Mouse (Mus musculus): ENCODE data around the gene Bnip2. TPM values are rescaled to one million over a fixed set of nuclear protein-coding genes. Genes with fewer than 3 reads are reported as not detected.

The Bnip2 gene
- total RNA-seq (2021) = 10 to 100 TPM; 73.6 to 76.0 TPM
- long read RNA-seq, experiment 1, transcript Bnip2-202 (10 exons, 2,328 nt) = minor isoform, 6 of 112 reads
- long read RNA-seq, experiment 1, transcript Bnip2-201 (11 exons, 2,464 nt) = major isoform, 80 of 112 reads
- long read RNA-seq, experiment 1, partial matches to known transcripts = 0 of 112 reads
- long read RNA-seq, experiment 1, other reads (novel, unspliced or antisense) = 26 of 112 reads
- long read RNA-seq, experiment 2, transcript Bnip2-201 (11 exons, 2,464 nt) = major isoform, 94 of 119 reads
- long read RNA-seq, experiment 2, partial matches to known transcripts = 1 of 119 reads
- long read RNA-seq, experiment 2, other reads (novel, unspliced or antisense) = 22 of 119 reads

DNA sequence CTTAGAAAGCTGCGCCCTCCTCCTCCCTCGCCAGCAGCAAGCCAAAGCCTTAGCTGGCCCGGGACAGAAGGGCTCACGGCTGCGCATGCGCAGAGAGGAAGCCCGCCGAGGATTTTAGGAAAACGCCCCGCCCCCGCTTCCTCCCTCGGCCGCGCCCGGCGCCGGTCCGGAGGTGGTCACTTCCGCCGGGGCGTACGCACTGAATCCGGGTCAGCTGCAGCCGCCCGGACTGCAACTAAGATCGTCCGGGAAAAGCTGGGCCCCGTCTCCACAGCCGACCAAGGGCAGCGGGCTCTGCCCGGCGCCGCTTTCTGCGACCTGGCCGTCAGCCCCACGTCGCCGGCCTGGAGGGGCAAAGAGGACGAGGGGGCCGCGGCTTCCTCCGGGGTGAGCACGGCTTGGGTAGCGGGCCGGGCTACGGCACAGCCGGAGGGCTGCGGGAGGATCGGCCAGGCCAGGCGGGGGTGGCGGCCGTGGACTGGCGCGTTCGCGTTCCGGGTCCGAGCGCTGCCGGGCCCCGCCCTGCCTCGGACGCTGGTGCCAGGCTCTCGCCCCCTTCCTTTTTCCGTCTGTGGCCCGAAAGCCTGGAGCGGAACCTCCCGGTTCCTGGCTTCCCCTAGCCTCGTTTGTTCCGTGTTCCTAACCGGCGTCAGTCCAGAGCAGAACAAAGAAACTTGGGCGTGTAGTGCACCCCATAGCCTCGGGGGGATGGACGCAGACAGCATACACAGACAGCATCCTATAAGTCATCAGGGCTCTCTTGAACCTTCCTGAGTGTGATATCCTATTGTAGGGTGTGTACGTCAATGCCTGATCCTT lies at the start of gene Bnip2:
Bnip2 (plus strand) TSS at position 164 of the 819 bp plus-strand sequence.
- DNase-seq = peak; percentile 95

- no peak for DNase-seq
Observed at GRCm38 (mm10) chr9:69940839-69941490, 48.3 kb upstream of the Bnip2 start.

DNA sequence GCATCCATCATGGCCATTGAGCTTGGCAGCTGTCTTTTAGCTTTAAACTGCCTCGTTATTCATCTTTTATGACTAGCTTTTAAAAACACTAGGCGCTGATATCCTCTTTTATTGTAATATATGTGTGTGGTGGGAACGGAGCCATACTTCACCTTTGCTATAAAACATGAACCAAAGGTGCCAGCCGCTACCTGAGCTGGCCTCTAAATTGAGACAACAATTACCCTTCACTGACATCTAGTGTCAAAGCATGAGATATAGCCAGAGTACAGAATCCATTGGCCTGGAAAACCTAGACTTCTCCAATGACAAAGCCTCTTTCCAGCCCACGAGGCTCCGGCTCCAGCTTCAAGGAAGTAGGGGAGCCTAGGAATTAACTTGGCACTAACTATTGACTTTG lies 47.7 kb upstream of the Bnip2 start:
- DNase-seq = no peak

DNA sequence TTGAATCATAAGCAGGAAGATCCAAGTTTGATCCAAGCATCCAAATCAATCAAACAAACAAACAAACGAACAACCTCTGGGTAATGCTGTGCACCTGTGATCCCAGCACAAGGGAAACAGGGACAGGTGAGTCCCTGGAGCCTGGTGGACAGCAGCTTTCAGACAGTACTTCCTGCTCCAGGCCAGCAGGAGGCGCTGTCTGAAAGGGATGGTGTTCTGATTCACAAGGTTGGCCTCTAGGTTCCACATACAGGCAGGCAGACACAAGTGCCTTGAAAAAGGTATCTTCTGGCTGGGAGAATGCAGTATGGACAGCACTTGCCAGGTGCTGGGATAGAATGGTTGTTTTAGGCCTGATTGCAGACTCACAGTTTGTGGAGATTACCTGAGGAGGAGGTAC lies 40.3 kb upstream of the Bnip2 start:
- DNase-seq = no peak

GRCm38 (mm10) chr9:69949641-69950040 lies 39.6 kb upstream of the Bnip2 start:
- no peak for DNase-seq

- no peak for DNase-seq
Observed at GRCm38 (mm10) chr9:69961007-69961406, 28.3 kb upstream of the Bnip2 start.

DNA sequence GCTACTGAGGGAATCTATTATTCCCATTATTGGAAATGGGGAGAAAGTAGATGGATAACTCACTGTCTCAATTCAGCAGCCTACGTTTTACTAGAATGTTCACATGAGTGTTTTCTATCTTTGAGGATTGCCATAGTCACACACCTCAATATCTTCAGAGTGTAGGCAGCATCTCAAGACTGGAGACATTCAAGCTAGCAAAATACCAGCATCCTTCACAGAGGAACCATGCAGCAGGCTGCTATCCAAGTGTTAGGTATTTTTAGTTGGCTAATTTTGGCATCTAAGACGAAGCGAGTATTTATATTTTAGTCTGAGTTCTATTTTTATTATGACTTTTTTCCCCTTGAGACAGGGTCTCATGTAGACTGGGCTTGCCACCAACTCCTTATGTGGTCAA lies 24.9 kb upstream of the Bnip2 start:
- no peak for DNase-seq

- DNase-seq = no peak
Observed at GRCm38 (mm10) chr9:69985526-69985925, 3.7 kb upstream of the Bnip2 start.

- DNase-seq = no peak
Observed at GRCm38 (mm10) chr9:69986063-69986462, 3.2 kb upstream of the Bnip2 start.

DNA sequence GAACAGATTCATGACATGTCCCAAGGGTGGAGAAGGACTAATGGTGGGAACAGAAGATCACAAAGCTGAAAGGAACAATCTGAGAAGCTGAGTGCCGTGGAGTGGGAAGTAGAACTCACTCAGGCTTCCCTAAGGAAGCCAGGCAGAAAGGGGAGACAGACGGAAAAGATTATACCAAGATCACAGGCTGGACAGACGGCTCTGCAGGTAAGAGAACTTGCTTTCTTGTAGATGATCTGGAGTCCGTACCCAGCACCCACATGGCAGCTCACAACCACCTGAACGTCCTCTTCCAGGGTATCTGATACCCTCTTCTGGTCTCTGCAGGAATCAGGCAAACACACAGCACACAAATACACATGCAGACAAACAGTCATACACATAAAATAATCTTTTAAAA lies 2.7 kb upstream of the Bnip2 start:
- no peak for DNase-seq

DNA sequence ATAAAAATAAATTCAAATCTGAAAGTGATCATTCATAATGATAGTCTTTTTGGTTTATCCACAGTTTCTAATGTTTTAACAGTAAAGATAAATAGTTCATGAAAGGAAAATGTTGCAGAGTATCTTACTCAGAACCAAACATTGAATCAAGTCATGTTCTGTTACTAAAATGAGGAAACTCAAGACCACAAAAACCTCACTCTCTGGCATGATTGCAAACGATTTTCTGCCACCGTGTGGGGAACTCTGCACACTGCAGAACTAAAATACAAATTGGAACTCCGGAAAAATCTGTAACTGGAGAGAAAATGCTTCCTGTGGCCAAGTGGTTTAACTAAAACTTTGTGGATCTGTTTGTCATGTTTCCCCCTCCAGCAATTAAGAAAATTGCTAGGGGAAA lies 1.7 kb upstream of the Bnip2 start:
- peak; percentile 16 for DNase-seq

DNA sequence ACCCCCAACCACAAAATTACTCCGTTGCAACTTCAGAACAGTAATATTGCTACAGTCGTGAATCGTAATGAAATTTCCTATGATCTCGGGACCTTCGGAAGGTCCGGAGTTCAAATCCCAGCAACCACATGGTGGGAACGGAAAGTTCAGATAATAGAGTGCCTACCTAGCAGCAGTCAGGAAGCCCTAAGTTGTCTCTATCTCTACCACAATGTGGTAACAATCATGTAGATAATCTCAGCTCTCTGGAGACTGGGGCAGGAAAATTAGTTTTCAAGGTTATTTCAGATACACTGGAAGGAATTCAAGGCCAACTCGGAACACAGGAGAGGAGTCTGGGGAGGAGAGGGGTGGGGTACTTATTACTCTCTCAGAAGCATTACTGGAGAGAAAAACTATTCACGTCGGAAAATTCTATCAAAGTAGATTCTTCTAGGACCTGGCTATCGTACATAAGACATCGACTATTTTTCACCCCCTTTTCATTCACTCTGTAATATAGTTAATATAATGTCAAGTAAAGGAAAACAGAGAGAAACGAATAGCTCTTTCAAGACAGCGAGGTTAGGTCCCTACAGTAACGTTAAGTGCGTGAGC lies 462 bp upstream of the Bnip2 start:
- no peak for DNase-seq

- DNase-seq = no peak
Observed at GRCm38 (mm10) chr9:69990346-69990745, 1.1 kb downstream of the Bnip2 start.

- DNase-seq = no peak
Observed at GRCm38 (mm10) chr9:69992841-69993277, 3.6 kb downstream of the Bnip2 start.

GRCm38 (mm10) chr9:69993479-69993878 lies 4.2 kb downstream of the Bnip2 start:
- no peak for DNase-seq

DNA sequence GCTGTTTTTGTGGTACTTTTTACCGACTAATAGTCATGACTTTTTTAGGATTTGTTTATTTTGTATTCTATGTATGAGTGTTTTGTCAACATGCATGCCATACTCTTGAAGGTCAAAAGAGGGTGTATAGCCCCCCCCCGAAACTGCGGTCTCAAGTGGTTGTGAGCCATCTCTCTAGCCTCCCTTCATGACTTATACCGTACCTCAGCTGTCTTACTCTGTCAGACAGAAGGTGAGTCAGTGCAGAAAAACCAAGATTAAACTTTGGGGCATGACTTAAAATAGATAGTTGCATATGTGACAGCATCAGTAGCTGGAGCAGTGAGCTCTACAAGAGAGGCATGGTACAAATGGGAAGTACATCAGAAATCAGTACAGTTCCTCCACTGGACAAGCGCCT lies 5.3 kb downstream of the Bnip2 start:
- no peak for DNase-seq

- DNase-seq = no peak
Observed at GRCm38 (mm10) chr9:69999318-69999717, 10.1 kb downstream of the Bnip2 start.

- DNase-seq = no peak
Observed at GRCm38 (mm10) chr9:70003516-70003915, 14.2 kb downstream of the Bnip2 start.

- DNase-seq = no peak
Observed at GRCm38 (mm10) chr9:70006984-70007383, 17.7 kb downstream of the Bnip2 start.

- DNase-seq = no peak
Observed at GRCm38 (mm10) chr9:70007506-70008248, 18.4 kb downstream of the Bnip2 start.

DNA sequence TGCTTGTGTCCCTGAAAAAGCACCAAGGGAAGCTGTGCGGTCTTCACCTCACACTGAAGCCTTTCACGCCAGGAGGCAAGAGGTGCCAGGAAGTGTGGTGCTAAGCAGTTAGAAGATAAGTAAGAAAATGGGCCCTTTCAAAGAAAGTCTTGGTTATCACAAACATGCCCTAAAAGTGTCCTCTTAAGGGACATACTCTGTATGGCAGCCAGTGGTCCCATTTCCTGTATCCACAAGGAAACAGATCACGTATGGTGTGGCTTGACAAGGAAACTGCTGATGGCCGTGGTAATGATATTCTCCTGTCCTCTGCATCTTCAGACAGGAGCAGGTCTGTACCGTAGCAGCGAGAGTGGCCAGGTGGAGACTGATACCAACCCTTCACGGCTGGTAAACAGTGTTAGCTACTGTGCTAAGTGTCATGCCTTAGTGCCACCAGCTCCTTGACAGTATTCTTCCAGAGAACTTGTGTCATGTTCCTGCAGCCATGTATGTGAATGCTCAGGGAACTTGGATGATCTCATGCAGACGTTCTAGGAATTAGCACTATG lies 20.6 kb downstream of the Bnip2 start:
- no peak for DNase-seq
